Mouse (Mus musculus) heart, adult 8-10 months (tissue): ENCODE measurements at regions not wholly inside any gene's neighbourhood (a gene's known extent, or its start where the extent isn't known, plus 50 kb on each side); places are given as distances from the start of the nearest gene placed in this dataset.
A peak's percentile ranks its signal among the peaks of the same experiment; 100 is the strongest.

Source experiments
- DNase-seq: peaks from one replicate; pipeline ENCODE4 v3.0.0; 2022; ENCODE audit warnings: low spot score

DNA sequence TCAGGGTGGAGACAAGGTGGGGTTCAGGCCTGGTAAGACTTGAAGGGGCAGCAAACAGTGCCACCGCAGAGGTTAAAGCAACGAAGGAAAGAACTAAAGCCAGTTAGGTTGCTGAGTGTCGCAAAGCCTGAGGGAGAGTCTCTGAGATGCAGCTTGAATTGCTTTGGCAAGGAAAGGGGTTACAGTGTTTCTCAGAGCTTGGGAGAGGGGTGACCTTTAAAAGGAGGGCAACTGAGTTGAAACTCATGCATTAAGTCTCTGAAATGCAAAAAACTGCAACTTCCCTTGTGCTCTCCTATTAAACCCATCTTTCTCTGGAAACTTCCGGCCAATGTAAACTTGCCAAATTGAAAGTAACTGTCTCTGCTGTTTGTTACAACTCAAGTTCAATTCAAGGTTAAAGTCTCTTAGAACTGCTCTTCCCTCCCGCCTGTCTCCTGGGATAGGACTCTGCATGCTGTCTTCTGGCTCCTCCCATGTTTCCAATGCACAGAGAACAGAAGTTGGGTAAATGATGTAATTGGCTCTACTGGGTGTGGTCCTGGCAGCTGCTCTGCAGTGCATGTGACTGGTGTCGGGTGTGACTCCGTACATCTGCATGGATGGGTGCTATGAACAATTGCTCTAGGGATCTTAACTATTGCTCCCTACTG is 181.4 kb upstream of the Gas1 start:
- peak; percentile 50 for DNase-seq

DNA sequence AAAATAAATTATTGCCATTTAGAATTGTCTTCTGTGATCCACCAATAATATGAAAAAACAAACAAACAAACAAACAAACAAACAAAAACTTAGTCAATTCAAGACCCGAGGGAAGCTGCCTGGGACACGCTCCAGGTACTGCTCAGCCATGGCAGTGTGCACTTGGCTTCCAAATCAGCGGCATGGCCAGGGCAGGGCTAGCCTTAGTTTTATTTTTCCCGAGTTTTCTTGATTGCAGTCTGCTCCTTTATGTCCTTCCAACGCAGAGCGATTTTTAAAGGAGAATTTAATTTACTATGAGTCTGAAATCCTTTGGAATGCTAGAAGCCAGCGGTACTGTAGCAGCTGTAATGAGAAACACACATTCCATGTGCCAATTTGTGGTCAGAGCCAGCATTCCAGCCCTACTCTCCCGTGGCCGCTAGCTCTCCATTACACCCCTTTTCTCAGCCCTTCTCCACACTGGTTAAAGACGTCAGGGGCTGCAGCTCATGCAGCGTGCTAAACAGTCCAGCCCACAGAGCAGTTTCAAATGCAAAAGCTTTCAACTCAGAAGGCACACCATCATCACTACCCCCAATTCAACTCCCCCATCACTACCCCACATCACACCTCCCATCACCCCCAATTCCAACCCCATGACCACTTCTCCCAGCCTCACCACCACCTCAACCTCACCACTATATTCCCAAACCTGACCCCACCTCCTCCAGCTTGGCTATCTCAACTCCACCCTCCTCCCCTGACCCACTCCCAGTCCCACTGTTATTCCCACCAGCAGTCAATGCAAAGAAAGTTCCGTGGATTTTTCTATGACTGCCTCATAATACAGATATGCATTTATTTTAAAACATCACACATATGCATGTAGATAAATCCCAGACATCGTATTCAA is 187.9 kb upstream of the Gas1 start:
- DNase-seq = no peak

DNA sequence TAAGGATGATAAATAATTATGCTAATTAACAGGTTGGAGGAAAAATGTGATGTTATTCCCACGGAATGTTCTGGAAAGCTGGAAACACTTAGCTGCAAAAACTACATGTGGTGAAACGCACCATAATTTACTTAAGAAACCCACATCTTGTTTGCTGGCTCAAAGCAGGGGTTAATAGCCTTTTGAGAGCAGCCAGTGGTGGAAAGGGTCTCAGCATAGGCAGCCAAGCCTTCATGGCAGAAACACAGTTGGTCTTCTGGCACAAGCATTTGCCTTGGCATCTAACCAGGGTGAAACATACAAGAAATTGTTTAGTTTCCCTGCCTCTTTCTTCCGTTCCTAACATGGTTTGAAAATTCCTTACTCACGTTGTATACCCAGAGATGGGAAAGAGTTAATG is 192.1 kb upstream of the Gas1 start:
- DNase-seq = no peak

DNA sequence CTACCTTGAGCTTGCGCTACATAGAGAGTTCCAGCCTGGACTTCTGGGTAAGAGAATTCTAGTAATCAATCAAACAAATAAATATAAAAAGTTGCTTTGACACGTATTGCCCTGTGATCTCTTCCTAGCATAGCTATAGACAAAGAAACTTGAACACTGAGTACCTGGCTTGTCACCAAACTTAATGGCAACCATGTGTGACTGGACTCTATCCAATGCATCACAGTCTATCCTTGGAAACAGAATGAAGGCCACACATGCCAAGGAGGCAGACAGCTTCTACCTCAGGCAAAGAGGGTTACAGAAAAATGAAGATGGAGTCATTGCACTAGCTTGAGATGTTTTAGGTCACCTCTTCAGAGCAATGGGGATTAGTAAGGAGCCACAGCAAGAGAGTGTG is 194.5 kb upstream of the Gas1 start:
- DNase-seq = no peak

DNA sequence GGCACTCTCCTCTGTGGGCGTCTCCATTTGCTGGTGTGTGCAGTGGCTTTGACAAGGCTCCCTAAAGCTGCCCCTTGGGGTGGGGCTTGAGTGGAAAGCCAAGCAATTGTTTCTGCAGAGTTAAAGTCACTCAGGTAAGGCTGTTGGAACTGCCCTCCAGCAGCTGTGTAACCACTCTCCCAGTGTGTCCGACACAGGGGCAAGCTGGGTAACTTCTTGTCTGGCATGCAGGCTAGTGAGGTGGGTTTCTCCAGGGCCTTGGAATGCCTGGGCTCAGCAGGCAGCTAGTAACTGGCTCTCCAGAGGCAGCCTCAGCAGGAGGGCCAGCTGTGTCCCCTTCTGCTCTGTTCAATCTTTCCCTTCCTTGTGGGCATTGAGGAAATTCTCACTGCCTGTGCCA is 199.5 kb upstream of the Gas1 start:
- DNase-seq = no peak

DNA sequence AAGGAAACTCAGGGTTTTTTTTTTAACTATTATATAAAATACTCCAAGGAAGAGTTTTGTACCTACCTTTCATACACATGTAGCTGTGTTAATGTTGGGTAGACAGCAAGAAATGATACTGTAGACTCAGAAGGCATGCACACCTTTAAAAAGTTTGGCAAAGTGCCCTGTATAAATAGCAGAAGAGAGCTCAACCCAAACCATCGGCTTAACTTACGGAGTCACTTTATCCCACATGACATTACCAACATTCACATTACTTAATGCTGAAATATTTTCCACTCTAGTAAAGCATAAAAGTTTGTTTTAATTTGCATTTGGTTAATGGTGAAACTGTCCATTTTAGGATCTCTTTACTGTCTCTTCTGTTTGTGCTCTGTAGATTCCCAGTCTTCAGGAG is 205.7 kb upstream of the Gas1 start:
- no peak for DNase-seq

DNA sequence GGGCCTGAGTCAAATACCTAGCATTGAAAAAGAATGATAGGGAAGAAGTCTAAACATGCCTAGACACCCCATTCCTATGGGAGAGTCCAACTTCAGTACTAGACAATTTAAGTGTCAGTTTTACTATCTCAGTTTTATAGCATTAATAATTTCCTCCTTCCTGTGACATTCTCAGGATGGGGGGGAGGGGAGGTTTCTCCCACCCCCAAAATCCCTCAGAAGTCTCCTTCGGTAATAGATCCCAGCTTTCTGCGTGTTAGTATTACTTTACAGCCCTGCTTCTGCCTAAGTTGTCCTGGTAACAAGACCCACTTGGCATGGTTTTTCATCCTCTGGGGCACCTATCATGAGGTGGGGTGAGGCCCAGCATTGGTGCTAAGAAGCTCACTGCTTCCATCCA is 202.9 kb upstream of the Dapk1 start:
- no peak for DNase-seq

DNA sequence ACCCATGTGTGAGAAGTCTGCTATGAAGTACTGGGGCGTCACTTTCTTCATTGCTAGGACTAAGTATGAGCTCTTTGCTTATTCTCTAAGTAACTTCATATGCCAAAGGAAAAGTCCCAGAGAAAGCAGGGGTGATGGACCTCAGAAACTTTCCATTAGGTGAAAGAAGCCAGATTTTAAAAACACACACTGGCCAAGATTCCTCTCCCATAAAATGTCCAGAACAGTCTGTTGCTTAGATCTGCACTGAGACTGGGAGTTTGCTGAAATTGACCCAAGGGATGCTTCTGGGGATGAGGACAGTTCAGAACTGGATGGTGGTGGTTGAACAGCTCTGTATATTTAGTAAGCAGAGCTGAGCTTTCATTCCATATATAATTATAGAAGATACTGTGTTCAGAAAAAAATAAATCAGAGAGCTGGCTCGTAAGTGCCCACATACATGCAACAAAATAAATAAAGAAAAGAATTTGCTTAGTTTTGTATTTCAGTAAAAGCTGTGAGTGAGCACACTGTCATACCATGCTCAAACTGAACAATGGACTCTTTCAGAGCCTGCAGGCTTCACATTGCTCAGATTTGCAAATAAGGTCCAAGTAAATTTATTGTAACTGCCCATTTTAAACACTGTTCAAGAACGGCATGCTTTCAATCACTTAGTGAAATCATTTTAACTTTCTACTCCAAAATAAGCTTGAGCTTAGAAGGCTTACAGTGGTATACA is 200.8 kb upstream of the Dapk1 start:
- DNase-seq = peak; percentile 45

DNA sequence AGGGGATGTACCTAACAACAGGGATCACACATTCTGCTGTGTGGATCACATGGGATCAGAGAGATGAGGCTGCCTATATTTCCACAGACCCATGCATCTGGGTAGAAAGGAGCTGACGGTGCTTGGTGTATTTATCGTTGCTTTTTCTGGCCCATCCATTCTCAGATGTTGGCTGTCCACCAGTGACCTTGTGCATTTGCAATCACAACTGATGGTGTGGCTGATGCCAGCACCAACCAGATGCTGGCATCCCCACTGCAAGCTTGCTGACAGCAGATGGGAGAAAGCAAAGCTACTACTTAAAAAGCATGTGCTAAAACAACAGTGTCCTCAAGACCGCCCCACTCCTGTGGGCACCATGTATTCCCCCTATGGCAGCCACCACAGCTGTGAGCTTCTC is 198.3 kb upstream of the Dapk1 start:
- no peak for DNase-seq

DNA sequence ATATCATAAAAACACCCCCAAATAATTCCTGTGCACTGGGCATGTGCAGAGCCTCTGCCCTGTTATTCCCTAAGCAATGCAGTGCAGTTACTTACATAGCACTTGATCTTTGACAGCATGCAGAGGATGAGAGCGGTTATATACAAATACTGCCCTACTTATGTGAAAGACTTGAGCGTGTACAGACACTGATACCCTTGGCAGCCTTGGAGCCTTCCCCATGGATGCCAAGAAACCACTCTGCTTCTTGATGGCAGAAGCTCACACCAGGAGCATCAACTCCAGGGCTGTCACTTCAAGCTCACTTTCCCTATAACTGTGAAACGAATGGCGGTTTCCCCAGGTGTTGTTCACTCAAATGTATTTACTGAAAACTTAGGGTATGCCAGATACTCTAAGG is 194.4 kb upstream of the Dapk1 start:
- no peak for DNase-seq

DNA sequence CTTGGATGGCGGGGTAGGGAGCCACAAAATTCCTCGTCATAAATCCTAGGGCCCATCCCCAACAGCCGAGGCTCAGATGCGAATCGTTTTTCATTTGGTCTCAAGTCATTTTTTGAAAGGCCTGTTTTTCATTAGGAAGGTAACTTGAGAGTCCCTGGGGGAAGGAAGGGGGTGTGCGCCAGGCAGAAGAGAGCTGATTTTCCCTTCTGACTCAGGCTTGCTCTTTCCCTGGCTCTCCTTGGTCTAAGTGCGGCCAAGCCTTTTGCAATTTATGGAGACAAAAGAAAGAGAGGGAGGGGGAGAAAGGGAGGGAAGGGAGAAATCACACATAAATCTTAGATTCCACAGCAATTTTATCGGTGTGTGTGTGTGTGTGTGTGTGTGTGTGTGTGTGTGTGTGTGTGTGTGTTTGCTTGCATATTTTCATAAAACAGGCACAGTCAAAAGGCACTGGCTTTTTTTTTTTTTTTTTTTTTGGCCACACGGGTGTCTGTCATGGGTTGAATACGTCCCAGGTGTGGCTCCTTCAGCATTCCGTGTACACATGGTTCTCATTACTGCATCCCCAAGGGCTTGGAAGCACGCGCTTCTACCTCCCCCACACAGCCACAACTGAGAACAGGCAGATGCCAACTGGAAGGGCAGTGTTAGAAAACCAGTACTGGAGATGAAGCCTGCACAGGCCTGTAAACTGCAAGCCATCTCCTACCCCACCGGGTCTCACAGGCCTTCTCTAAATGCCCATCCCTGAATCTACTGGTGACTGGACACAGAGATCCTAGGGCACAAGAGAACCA is 191.8 kb upstream of the Dapk1 start:
- DNase-seq = peak; percentile 76

DNA sequence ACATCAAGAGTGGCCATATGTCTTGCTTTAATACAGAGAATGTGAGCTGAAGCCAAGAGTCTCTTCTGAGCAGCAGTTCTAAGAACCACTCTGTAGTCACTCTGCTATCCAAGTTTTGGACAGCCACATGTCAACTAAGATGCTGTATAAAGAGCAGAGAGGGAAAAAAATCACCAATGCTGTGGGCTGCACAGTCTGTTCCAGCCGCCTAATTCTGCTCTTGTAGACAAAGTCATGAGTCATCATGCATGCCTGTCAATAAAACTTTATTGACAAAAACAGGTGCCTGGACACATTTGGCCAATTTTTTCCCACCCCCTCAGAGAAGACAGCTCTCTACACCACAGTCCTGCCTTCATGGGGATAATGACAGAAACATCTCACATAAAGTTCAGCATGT is 185.7 kb upstream of the Dapk1 start:
- no peak for DNase-seq

DNA sequence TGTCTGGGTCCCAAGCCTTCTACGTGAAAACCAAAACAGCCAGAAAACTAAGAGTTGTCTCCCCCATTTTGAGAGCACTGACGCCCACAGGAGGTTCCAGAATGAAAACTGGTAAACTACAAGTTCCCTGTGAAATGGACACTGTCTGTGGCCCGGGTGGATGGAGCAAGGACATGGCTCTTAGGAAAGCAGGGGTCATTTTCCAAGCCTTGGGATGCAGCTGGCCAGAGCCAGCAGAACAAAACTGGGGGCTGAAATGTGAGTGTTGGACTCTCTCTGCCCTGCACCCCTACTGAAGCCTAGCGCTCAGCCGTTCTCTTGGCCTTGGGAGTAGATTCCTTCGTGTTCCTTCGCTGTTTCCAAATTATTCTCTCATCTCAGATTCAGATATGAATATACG is 184.7 kb upstream of the Dapk1 start:
- DNase-seq = no peak

DNA sequence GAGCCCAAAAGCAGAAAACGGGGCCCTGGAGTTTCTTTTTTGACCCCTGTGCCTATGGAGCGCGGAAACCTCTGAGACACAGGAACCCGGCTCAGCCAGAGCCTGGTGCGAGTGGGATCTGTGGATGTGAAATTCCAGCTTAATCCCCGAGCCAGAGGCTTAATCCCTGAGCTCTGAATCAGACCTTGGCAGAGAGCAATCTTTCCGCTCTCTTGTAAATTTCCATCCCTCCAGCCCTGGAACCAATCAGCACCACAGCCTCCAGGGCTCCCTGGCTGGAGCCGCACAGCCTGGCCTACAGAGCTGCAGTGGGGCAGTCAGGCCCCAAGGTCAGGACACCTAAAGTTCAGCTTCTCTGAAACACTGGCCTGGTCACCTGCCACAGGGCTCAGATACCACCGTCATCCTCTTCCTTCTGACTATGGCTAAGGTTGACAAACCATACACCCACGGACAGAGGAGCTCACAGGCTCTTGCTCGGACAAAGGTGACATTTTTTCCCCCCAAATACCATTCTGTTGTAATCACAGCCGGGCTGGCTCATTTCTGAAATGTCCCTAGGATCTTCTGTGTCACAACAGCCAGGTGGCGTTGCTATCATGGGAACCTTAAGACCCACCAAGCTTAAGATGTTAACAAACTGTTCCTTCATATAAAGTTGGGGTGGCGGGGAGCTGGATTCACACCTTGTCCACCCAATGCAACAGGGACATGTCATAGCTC is 184.2 kb upstream of the Dapk1 start:
- peak; percentile 78 for DNase-seq

DNA sequence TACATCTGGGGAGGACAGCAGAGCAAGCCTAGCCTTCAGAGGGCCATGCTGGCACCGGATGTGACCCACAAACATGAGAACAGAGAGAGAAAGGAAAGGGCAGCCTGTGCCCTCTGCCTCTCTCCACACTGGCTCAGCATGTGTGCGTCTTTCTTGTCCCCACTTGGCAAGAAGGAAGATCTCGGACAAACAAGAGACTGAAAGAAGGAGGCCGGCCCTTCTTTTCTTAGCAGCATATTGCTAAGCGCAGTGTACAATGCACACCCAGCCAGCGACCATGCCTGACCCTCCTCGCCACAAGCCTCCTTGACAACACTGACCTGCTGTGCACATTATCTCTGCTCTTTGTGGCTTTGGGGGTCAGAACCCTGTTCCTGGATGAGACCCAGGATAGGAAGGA is 181.4 kb upstream of the Dapk1 start:
- no peak for DNase-seq

DNA sequence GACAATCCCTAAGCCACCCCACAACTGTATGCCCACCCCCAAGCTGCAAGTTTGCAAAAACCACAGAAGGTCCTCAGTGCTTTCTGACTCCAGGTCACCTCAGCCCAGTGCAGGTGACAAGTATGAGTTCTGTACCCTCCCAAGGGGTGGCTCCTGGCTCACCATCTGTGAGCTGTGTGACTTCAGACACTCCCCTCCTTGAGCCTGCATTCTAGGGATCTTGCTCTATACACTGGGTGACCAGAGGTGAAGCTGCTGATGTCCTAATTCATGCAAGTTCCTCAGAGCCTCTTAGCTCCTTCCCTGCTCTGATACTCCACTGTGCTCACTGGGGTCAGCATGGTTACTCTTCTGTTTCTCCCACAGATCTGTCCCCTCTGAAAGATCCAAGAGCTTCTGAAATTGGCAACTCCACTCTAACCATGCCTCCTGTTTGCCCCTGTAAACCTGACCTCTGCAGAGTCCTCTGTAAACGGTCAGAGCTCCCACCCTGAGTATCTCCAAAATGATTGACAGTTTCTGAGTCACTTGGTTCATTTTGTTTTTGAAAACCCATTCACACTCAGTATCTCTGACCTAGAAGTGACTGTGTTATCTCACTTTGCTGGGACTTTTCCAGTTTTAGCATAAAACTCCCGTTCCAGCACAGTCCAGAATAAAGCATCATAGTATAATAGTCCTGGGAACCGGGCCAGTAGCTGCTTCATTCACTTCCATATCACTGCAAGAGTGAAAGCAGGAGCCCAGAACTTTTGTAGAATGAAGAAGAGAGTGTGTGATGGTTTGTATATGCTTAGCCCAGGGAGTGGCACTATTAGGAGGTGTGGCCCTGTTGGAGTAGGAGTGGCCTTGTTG is 180.7 kb upstream of the Dapk1 start:
- peak; percentile 41 for DNase-seq

DNA sequence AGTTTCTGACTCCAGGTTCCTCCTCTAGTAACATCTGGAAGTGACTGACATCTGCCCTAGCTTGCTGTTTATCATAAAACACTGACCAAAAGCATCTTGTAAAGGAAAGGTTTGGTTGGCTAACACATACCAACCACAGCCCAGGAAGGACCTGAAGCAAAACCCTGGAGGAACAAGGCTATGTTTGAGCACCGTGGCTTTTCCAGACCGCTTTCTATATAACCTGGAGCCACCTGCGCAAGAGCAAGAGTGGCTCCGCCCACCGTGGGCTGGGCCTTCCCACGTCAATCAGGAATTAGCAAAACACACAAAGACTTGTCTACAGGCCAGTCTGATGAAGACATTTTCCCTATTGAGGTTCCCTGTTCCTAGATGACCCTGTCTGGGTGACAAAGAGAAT is 177.5 kb upstream of the Dapk1 start:
- no peak for DNase-seq

DNA sequence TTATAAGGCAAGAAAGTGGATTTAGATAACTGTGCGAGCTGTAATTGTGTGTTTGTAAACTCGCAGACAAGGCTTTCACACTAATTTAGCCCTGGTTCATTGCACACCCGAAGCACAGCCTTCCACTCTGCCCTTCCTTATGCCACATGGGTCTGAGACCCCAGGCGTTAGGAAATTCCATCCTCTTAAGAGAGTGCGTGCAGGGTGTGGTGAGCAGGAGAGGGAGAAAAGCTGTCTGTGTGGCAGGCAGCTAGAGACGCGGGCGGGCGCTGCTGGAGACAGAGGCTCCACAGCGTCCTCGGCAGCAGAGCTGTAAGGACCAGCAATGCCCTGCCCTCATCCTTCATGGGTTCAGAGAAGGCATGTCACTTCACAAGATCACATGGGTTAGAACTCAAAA is 176.6 kb upstream of the Dapk1 start:
- no peak for DNase-seq

DNA sequence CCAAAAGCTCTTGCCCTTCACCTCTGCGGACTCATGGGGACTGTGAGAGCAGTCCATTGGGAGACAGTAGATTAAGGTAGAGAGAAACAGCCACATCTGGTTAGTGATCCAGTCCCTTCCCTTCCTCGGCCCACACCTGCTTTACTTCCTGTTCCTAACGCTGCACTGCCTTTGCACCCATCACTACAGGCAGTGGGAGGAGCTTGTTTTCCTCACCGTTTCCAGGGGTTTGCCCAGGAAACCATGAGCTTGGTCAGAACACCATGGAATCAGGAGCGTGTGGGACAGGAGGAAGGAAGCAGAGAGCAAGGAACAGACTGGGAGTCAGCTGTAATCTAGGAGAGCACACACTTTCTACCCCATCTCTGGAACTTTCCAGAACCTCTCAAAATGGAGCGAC is 176.2 kb upstream of the Dapk1 start:
- no peak for DNase-seq

DNA sequence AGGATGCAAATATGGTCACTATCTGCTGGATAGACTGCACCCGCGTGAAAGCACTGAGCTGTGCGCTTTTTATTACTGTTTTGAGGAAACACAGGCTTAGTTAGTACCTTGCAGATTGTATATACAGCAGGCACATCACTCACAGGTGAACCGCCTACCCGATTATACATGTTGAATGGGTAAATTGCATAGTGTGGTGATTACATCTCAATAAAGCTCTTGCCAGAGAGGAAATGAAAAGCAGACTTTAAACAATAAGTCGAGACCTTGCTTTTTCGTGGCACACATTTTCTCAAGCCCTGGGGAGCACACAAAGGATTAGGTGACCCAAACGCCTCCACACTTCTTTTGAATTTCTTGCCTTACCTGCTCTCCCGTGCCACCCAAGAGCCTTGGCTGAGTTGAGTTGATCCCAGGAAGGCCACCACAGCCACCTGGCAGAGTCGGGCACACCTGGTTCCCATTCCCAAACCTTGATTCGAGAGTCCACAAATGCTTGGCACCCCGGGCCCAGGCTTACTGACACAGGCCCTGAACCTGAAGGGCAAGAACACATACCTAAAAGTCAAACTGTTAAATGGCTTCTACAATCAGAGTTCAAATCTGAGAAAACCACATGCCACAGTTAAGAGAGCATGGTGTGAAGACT is 175.4 kb upstream of the Dapk1 start:
- DNase-seq = no peak
